Mouse (Mus musculus) embryonic stem cell, embryonic (primary cell): Measurements from ENCODE around the gene Pithd1.

Source experiments
- CTCF ChIA-PET, 4 experiments: fragments of 300-600 bp in 2 of 4; fragments of 350-600 bp in 2 of 4; sonication (Branson Sonifier 250); formaldehyde crosslinking; loops; one replicate each; lab custom pipeline; 2022; ENCODE audit warnings: inconsistent platforms in 2 of 4; lab: Charles Lee
- POLR2A ChIA-PET, 4 experiments: fragments of 300-600 bp in 2 of 4; fragments of 350-600 bp in 2 of 4; sonication (Branson Sonifier 250); formaldehyde crosslinking; loops; one replicate each; lab custom pipeline; 2022; ENCODE audit warnings: antibody characterized with exemption in 4 of 4, inconsistent platforms in 1 of 4; lab: Charles Lee

Pithd1 gene

DNA sequence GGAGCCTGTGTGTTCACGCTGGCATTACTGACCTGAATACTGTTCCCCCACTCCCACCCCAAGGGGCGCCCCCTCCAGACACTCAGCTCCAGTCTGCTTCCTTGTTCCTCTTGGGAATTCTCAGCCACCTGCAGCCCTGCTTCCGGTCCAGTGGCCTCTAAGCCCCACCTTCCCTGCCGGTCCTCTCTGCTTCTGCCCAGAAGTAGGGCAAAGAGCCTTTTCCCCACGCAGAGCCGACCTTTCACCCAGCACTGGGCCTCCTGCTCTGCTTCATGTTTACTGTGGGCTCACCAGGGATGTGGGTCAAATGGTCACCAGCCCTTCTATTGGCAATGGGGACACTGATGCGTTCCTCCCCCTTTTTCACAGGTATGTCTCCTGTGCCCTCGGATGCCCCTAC is 28.7 kb downstream of the Pithd1 start:
- CTCF ChIA-PET = interaction anchor here in 3 of 4 experiments (0.5 to 1.7 kb wide), 7 partner anchors 69 to 1679 kb away, joined by 3 to 14 read pairs (median 3); partner anchors contain the start of genes Nipal3 (in 1 of the 3) and Stpg1 (in 1 of the 3)
- POLR2A ChIA-PET = interaction anchor here in 2 of 4 experiments (0.7 to 8.8 kb wide), 9 partner anchors 9 to 102 kb away, joined by 3 to 71 read pairs (median 4); partner anchors contain the start of genes Hmgcl (in 1 of the 2), Rpl11 (in 1 of the 2) and Srsf10 (in 1 of the 2)

DNA sequence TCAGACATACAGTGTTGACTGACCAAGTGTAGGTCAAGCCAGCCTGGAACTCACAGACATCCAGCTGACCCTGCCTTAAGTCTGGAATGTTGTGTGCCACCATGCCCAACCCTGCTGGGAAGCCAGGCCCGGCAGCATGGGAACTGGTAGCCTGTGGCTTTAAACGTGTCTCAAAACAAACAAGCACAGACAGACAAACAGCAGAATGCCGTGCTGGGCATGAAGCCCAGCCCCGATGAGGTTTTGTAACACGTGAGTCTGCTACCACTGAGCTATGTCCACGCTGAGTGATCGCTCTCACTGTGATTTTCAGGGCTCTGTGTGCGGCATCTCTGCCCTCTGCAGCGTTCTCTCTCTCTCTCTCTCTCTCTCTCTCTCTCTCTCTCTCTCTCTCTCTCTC is 31.2 kb downstream of the Pithd1 start:
- ChIA-PET POLR2A (interaction anchor here in 3 of 4 experiments (0.6 to 2.2 kb wide), 8 partner anchors 10 to 259 kb away, joined by 3 to 9 read pairs (median 4); partner anchors contain the start of genes Hmgcl (in 2 of the 3), Pithd1 (in 1 of the 3) and Rpl11 (in 1 of the 3)), CTCF (interaction anchor here (0.5 to 1.8 kb wide), 6 partner anchors 9 to 70 kb away, joined by 3 to 7 read pairs (median 4); no protein-coding TSS in a partner anchor)

DNA sequence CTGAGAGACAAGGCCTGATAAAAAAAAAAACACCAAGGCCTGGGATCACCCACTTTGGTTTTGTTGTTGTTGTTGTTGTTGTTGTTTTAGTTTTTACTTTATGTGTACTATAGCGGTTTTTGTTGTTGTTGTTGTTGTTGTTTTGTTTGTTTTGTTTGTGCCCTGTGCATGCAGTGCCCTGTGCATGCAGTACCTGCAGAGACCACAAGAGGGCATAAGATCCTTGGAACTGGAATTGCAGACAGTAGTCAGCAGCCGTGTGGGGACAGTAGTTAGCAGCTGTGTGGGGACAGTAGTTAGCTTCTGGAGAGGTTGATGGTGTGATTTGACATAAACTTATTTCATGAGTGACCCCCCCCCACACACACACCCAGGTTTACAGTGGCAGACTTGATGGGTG is 32.8 kb downstream of the Pithd1 start:
- POLR2A ChIA-PET = interaction anchor here in 3 of 4 experiments (0.8 to 1.8 kb wide), 16 partner anchors 8 to 223 kb away, joined by 3 to 9 read pairs (median 4); partner anchors contain the start of genes Gale (in 2 of the 3), Rpl11 (in 2 of the 3), Hmgcl (in 1 of the 3) and Pnrc2 (in 1 of the 3)

DNA sequence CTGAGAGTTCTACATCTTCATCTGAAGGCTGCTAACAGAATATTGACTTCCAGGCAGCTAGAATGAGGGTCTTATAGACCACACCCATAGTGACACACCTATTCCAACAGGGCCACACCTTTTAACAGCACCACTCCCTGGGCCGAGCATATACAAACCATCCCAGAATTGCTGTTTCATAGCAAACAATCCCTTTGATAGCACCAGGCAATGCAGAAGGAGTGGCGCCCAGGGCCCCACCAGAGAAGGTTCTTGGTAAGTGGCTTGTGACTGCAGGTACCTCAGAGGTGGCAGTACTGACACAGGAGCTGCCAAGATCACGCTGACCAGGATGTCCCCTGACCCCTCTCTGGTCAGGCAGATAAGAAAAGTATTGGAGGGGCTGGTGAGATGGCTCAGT is 33.9 kb downstream of the Pithd1 start:
- ChIA-PET CTCF (interaction anchor here in 3 of 4 experiments (0.5 to 1.7 kb wide), 13 partner anchors 10 to 446 kb away, joined by 3 to 9 read pairs (median 4); partner anchors contain the start of gene Gale (in 2 of the 3)), POLR2A (interaction anchor here in 2 of 4 experiments (0.6 to 1.7 kb wide), 9 partner anchors 10 to 1666 kb away, joined by 3 to 7 read pairs (median 4); partner anchors contain the start of genes Gale (in 2 of the 2), Pdik1l (in 1 of the 2), Pnrc2 (in 1 of the 2) and Tcea3 (in 1 of the 2))

More for the DNA sequence above, 32.8 kb downstream of the Pithd1 start:
- CTCF ChIA-PET = interaction anchor here (0.5 to 1.7 kb wide), 22 partner anchors 8 to 637 kb away, joined by 3 to 9 read pairs (median 3); partner anchors contain the start of genes Gale (in 2 of the 4) and Hmgcl (in 2 of the 4)

DNA sequence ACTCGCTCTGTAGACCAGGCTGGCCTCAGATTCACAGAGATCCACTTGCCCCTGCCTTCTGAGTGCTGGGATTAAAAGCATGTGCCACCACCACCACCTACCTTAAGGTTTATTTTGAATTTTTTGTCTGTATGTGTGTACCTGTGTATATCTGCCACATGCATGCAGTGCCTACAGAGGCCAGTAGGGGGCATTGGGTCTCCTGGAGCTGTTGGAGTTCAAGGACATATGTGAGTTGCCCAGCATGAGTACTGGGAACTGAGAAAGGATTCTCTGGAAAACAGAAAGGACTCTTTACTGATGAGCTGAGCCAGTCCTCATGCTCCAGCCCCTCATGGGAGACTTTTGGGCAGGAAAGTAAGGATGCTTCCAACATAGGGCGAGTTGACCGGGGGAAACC is 35.6 kb downstream of the Pithd1 start:
- ChIA-PET CTCF (interaction anchor here in 3 of 4 experiments (0.6 to 1.7 kb wide), 15 partner anchors 9 to 290 kb away, joined by 3 to 15 read pairs (median 3); partner anchors contain the start of genes Fuca1 (in 2 of the 3), Gale (in 2 of the 3) and Pithd1 (in 1 of the 3)), POLR2A (interaction anchor here in 3 of 4 experiments (0.5 to 1.5 kb wide), 11 partner anchors 12 to 109 kb away, joined by 3 to 10 read pairs (median 3); partner anchors contain the start of genes Rpl11 (in 2 of the 3) and Gale (in 1 of the 3))

DNA sequence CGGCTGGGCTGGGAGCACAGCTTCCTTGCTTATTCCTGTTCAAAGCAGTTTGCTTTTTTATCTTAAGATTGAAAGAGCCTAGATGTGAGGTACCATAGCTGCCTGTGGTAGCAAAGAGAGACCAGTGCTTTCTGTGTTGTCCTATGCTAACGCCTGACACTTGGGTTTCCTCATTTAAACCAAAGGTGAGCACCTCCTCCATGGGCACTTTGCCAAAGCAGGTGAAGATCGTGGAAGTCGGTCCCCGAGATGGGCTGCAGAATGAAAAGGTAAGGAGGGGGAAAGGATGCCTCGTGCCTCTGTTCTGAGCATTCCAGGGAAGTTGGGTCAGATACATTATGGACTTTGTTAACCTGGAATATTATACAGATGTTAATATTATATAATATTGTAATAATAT is 36.7 kb downstream of the Pithd1 start:
- ChIA-PET POLR2A (interaction anchor here in 3 of 4 experiments (0.6 to 9.3 kb wide), 7 partner anchors 8 to 101 kb away, joined by 3 to 71 read pairs (median 3); partner anchors contain the start of genes Gale (in 2 of the 3), Cnr2 (in 1 of the 3) and Fuca1 (in 1 of the 3)), CTCF (interaction anchor here in 2 of 4 experiments (0.6 to 2.2 kb wide), 4 partner anchors 11 to 241 kb away, joined by 3 to 5 read pairs (median 3); partner anchors contain the start of gene Fuca1 (in 1 of the 2))

DNA sequence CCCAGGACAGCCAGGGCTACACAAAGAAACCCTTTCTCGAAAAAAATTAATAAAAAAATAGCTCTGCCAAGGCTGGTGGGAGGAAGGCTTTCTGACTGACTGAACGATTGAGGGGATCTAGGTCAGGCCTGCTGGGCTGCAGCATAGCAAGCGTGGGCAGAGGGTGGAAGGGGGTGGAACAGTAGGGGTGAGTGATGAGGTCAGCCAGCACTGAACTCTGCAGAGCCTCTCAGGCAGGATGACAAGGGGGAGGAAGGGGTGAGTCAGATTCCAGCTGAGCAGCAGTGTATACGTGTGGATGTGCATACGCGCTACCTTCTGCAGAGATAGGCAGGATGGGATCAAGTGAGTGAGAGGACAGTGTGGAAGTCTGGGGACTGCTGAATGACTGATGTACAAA is 37.2 kb downstream of the Pithd1 start:
- ChIA-PET CTCF (interaction anchor here in 3 of 4 experiments (1.0 to 2.2 kb wide), 4 partner anchors 11 to 241 kb away, joined by 3 to 5 read pairs (median 3); partner anchors contain the start of gene Fuca1 (in 2 of the 3)), POLR2A (interaction anchor here in 3 of 4 experiments (0.6 to 9.3 kb wide), 7 partner anchors 9 to 101 kb away, joined by 3 to 71 read pairs (median 3); partner anchors contain the start of genes Gale (in 2 of the 3), Cnr2 (in 1 of the 3) and Fuca1 (in 1 of the 3))

DNA sequence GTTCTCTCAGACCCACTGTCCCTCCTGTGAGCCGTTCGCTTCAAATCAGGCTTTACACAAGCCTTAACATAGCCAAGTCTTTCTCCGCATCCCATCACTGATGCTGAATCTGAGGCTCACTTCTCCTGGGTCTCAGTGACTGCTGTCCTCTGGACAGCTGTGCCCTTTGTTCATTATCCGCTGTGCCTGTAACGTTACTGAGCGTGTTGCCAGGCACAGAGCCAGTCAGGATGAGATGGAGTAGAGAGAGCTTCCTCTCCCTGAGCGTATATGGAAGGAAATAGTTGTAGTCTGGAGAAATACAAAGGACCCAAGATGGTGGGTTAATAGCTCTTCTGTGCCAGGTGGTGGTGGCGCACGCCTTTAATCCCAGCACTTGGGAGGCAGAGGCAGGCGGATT is 37.6 kb downstream of the Pithd1 start:
- CTCF ChIA-PET = interaction anchor here in 3 of 4 experiments (1.0 to 2.2 kb wide), 4 partner anchors 29 to 240 kb away, joined by 3 to 5 read pairs (median 3); partner anchors contain the start of gene Fuca1 (in 3 of the 3)
- POLR2A ChIA-PET = interaction anchor here in 3 of 4 experiments (0.7 to 9.3 kb wide), 6 partner anchors 9 to 54 kb away, joined by 3 to 71 read pairs (median 4); partner anchors contain the start of genes Gale (in 2 of the 3), Cnr2 (in 1 of the 3) and Fuca1 (in 1 of the 3)

DNA sequence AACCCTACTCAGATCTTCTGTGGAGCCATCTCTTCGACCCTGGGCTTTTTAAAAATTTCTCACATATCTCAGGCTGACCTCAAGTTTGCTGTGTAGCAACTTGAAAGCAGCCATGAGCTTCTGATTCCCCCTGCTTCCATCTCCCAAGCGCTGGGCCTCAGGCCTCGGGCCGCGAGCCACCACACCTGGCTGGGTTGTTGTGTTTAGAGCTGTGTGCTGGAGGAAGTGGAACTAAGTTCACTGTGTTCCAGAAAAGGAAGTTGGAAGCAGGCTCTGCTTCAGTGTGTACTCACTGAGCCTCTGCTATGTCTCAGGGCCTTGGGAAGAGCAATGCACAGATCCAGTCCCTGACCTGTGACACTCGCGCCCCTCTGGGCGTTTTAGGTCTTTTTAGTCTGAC is 38.9 kb downstream of the Pithd1 start:
- ChIA-PET POLR2A (interaction anchor here in 3 of 4 experiments (0.5 to 9.3 kb wide), 6 partner anchors 10 to 80 kb away, joined by 3 to 71 read pairs (median 6); partner anchors contain the start of gene Gale (in 1 of the 3)), CTCF (interaction anchor here in 3 of 4 experiments (0.5 to 1.6 kb wide), 6 partner anchors 8 to 32 kb away, joined by 3 to 6 read pairs (median 4); partner anchors contain the start of gene Fuca1 (in 1 of the 3))

DNA sequence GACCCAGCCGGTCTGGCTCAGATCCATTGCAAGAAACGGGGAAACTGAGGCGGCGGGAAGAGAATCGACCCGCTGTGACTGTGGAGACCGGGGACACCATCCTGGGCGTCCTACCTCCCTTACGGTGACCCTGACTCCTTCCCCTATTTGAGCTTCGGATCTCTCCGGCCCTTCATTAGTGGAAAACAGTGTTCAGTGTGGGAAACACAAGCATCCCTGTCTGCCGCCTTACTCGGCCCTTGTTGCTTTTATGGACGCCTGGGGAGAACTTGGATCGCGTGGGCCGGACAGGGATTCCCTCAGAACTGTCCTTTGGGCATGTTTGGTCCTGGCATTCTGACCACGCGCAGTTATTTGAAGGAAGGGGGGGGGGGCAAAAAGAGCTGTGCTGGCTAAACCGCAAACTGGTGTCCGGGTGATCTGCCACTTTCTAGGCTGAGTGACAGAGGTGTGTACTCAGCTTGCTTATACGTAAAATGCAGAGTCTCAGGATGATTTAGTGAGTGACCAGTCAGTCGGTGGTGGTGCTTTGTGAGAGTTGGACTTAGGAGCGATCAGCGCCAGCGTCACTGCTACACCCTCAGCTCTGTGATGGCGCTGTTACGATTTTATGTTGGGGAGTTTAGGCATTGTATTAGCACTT is 40.3 kb downstream of the Pithd1 start:
- CTCF ChIA-PET = interaction anchor here in 3 of 4 experiments (0.6 to 2.0 kb wide), 11 partner anchors 9 to 1015 kb away, joined by 3 to 6 read pairs (median 4); partner anchors contain the start of gene Fuca1 (in 1 of the 3)
- POLR2A ChIA-PET = interaction anchor here in 3 of 4 experiments (0.5 to 9.3 kb wide), 37 partner anchors 8 to 508 kb away, joined by 3 to 71 read pairs (median 4); partner anchors contain the start of genes Fuca1 (in 2 of the 3), Gale (in 2 of the 3), Pnrc2 (in 1 of the 3) and Rpl11 (in 1 of the 3)

DNA sequence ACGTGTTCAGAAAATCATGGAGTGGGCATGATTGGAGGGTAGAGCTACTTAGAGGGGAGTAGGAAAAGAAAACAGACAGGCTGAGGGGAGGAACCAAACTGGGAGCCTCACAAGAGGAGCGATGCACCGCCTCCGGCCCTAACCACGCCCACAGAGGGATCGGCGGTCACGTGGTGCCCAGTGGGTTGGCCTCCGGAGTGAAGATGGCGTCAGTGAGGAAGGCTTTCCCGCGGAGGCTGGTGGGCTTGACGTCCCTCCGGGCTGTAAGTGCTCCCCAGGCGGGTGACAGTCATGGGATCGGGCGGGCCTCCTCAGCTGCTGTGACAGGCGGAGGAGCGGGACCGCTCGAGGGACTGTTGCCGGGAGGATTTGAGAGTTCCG is 40.8 kb downstream of the Pithd1 start, which contains the start of gene Hmgcl:
Hmgcl (plus strand) TSS at position 171 of the 381 bp plus-strand sequence.
- POLR2A ChIA-PET = interaction anchor here in 3 of 4 experiments (0.5 to 9.3 kb wide), 38 partner anchors 9 to 507 kb away, joined by 3 to 71 read pairs (median 4); partner anchors contain the start of genes Fuca1 (in 2 of the 3), Gale (in 2 of the 3), Pnrc2 (in 1 of the 3) and Rpl11 (in 1 of the 3)

DNA sequence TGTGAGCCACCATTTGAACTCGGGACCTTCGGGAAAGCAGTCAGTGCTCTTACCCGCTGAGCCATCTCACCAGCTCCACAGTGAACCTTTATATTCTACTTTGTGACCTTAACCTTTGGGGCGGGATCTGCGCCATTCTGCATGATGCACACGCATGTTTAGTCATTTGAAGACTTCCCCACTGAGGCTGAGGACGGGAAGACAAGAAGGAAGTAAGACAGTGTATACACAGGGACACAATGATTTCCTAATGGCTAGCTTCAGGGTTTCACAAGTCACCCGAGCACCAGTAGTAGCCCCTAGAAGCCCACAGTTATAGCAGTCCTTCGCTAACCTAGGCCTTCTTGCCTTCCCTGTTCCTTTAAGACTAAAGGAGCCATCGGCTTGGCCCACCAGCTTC is 41.4 kb downstream of the Pithd1 start:
- ChIA-PET POLR2A (interaction anchor here in 3 of 4 experiments (0.5 to 9.3 kb wide), 30 partner anchors 9 to 506 kb away, joined by 3 to 71 read pairs (median 4); partner anchors contain the start of genes Fuca1 (in 2 of the 3), Gale (in 2 of the 3), Pnrc2 (in 1 of the 3) and Rpl11 (in 1 of the 3)), CTCF (interaction anchor here (0.5 to 2.0 kb wide), 11 partner anchors 8 to 1651 kb away, joined by 3 to 6 read pairs (median 4); partner anchors contain the start of gene Fuca1 (in 2 of the 4))

More for the DNA sequence above, 40.8 kb downstream of the Pithd1 start, which contains the start of gene Hmgcl:
- CTCF ChIA-PET = interaction anchor here (0.5 to 2.0 kb wide), 15 partner anchors 8 to 1014 kb away, joined by 3 to 6 read pairs (median 4); partner anchors contain the start of gene Fuca1 (in 2 of the 4)

DNA sequence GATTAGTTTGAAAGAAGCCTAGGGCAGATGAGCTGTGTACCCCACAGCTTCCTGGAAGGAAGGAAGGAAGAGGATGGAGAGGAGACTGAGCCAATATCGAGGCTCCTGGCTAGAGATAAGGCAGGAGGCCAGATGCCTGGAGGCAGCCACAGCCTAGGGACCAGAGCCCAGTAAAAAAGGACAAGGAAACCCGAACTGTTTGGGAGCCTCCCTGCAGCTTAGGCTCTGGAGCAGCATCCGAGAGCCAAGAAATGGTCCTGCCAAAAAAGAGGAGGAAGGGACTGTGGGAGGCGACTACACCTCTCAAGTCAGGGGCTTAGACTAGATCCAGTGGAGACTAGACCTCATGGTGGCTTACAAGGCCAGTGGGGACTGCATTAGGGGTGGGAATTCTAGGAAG is 43.7 kb downstream of the Pithd1 start:
- ChIA-PET POLR2A (interaction anchor here in 3 of 4 experiments (0.6 to 9.3 kb wide), 7 partner anchors 11 to 88 kb away, joined by 3 to 71 read pairs (median 4); partner anchors contain the start of genes Fuca1 (in 1 of the 3), Gale (in 1 of the 3) and Srsf10 (in 1 of the 3)), CTCF (interaction anchor here in 3 of 4 experiments (0.6 to 1.4 kb wide), 9 partner anchors 23 to 215 kb away, joined by 3 to 7 read pairs (median 3); partner anchors contain the start of genes Fuca1 (in 2 of the 3) and Il22ra1 (in 1 of the 3))

DNA sequence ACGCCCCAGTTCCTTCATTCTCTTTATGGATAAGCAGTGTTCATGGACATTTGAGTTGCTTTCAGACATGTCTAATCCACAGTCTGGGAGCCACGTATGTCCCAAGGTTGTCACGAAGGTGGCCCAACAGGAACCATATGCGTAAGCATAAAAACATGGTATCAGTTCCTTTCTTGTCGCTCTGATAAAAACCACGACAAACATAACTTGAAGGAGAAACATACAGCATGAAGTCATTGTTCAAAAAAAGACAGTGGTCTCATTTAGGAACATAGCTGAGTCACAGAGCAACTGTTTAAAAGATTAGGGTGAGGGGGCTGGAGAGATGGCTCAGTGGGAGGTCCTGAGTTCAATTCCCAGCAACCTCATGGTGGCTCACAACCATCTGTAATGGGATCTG is 44.9 kb downstream of the Pithd1 start:
- POLR2A ChIA-PET = interaction anchor here in 1 of 4 experiments (0.7 to 9.3 kb wide), 6 partner anchors 17 to 354 kb away, joined by 3 to 71 read pairs (median 4); partner anchors contain the start of genes Fuca1 and Gale
- CTCF ChIA-PET = interaction anchor here in 1 of 4 experiments (1.4 to 1.7 kb wide), 2 partner anchors 14 to 139 kb away, joined by 3 read pairs; no protein-coding TSS in a partner anchor

DNA sequence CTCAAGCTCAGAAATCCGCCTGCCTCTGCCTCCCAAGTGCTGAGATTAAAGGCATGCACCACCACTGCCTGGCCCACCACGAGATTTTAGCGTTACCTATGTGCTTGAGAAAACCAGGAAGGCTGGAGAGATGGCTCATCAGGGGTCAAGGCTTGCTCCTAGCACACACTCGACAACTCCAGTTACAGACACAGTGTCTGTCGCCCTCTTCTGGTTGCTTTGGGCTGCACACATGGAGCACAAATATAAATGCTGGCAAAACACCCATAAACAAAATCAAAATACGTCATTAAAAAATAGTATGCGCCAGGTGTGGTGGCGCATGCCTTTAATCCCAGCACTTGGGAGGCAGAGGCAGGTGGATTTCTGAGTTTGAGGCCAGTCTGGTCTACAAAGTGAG is 46.0 kb downstream of the Pithd1 start:
- CTCF ChIA-PET = interaction anchor here (0.6 to 2.8 kb wide), 16 partner anchors 12 to 447 kb away, joined by 3 to 20 read pairs (median 4); partner anchors contain the start of gene Fuca1 (in 2 of the 4)
- POLR2A ChIA-PET = interaction anchor here in 2 of 4 experiments (0.6 to 1.6 kb wide), 7 partner anchors 20 to 112 kb away, joined by 3 to 10 read pairs (median 4); partner anchors contain the start of genes Fuca1 (in 2 of the 2), Cnr2 (in 1 of the 2) and Rpl11 (in 1 of the 2)
